Mouse (Mus musculus) heart, postnatal 36 days (tissue): Measurements from ENCODE around the gene Ptpro. TPM values are rescaled to one million over a fixed set of nuclear protein-coding genes. Genes with fewer than 3 reads are reported as not detected.
A peak's percentile ranks its signal among the peaks of the same experiment; 100 is the strongest.

ENCODE experiments used
- DNase-seq, 2 experiments: peaks; one replicate each; pipeline ENCODE4 v3.0.0; 2021 to 2022
- intact Hi-C: fragments of 180-260 bp; cut with DNase I; formaldehyde crosslinking; loops from one replicate; pipeline ENCODE4 v1.15.1; 2025
- total RNA-seq, 2 experiments: library from RNA; stranded (reverse); gene quantifications; 2 replicates each; pipeline ENCODE4 v1.2.3; 2021

Gene Ptpro
- total RNA-seq, 2 experiments from 2014 or later, result 3.6 to 3.9 TPM

- intact Hi-C loops, result no loop called here
- peak in 1 of 2 experiments; percentile 22 for DNase-seq
Measured at GRCm38 (mm10) chr6:137493211-137494135, 241.4 kb downstream of the Ptpro start.

GRCm38 (mm10) chr6:137494136-137494475, 242.0 kb downstream of the Ptpro start:
- intact Hi-C loops, result no loop called here

GRCm38 (mm10) chr6:137494801-137495200, 242.7 kb downstream of the Ptpro start:
- intact Hi-C loops, result no loop called here
- no peak for DNase-seq

More at GRCm38 (mm10) chr6:137494136-137494475, 242.0 kb downstream of the Ptpro start:
- no peak for DNase-seq

- no peak for DNase-seq
- intact Hi-C loops, result no loop called here
Measured at GRCm38 (mm10) chr6:137495233-137495632, 243.1 kb downstream of the Ptpro start.

- intact Hi-C loops, result no loop called here
- no peak for DNase-seq
Measured at GRCm38 (mm10) chr6:137496562-137496961, 244.4 kb downstream of the Ptpro start.

GRCm38 (mm10) chr6:137497208-137497835, 245.2 kb downstream of the Ptpro start:
- intact Hi-C loops, result no loop called here
- no peak for DNase-seq

GRCm38 (mm10) chr6:137498781-137499180, 246.7 kb downstream of the Ptpro start:
- DNase-seq, result no peak
- intact Hi-C loops, result no loop called here

- intact Hi-C loops, result no loop called here
- DNase-seq, result no peak
Measured at GRCm38 (mm10) chr6:137503009-137503408, 250.9 kb downstream of the Ptpro start.

GRCm38 (mm10) chr6:137503462-137503861, 251.3 kb downstream of the Ptpro start:
- intact Hi-C loops, result no loop called here
- no peak for DNase-seq

GRCm38 (mm10) chr6:137504052-137504451, 251.9 kb downstream of the Ptpro start:
- DNase-seq, result no peak
- intact Hi-C loops, result no loop called here

- no peak for DNase-seq
- intact Hi-C loops, result no loop called here
Measured at GRCm38 (mm10) chr6:137505555-137506227, 253.6 kb downstream of the Ptpro start.

GRCm38 (mm10) chr6:137506563-137506962, 254.4 kb downstream of the Ptpro start:
- no peak for DNase-seq
- intact Hi-C loops, result no loop called here

- intact Hi-C loops, result no loop called here
- DNase-seq, result no peak
Measured at GRCm38 (mm10) chr6:137508936-137509335, 256.8 kb downstream of the Ptpro start.

- intact Hi-C loops, result no loop called here
- DNase-seq, result no peak
Measured at GRCm38 (mm10) chr6:137509341-137510045, 257.4 kb downstream of the Ptpro start.

- intact Hi-C loops, result no loop called here
- no peak for DNase-seq
Measured at GRCm38 (mm10) chr6:137512753-137513152, 260.6 kb downstream of the Ptpro start.

Other genes with a start within 250 kb of the Ptpro start
- 1 to 10 TPM; 3.6 to 4.1 TPM for gene Rerg, start 81.8 kb upstream of the Ptpro start, total RNA-seq